Mouse (Mus musculus): ENCODE results near the gene Acvr1. TPM values are rescaled to one million over a fixed set of nuclear protein-coding genes. Genes with fewer than 3 reads are reported as not detected.

Acvr1 gene
- total and polyA plus RNA-seq, 3 experiments = 0.11 TPM; not detected in 2

GRCm38 (mm10) chr2:58379475-58379874 lies 187.5 kb downstream of the Acvr1 start:
- peaks cover 21% of the 10 kb centered on the region for H3K9me3 ChIP-seq (replicated peaks)
- H3K4me3 ChIP-seq (ENCODE audit: low read depth, low read length) = no peak overlapping the region
- no peaks in the 10 kb centered on the region for H3K27me3 ChIP-seq (ENCODE audit: insufficient read depth, low read length)
- H3K4me1 ChIP-seq (ENCODE audit: insufficient read depth, low read depth, low read length) = no peaks in the 10 kb centered on the region
- ATAC-seq (ENCODE audit: extremely low read depth, insufficient number of reproducible peaks, low FRiP score, poor library complexity, severe bottlenecking) = no peak
- no peak for DNase-seq (ENCODE audit: low spot score)
- TF ChIP-seq GATA2 (IDR thresholded peaks at IDR 0.05; ENCODE audit: borderline replicate concordance, low read depth, low read length) = no peak
- TF ChIP-seq CTCF (IDR thresholded peaks at IDR 0.05; ENCODE audit: low read depth, low read length) = no peak
- TF ChIP-seq POLR2AphosphoS5 (IDR thresholded peaks at IDR 0.05; ENCODE audit: insufficient replicate concordance, low read depth, low read length) = no peak
- no peaks in the 10 kb centered on the region for H3K36me3 ChIP-seq (replicated peaks)

GRCm38 (mm10) chr2:58377417-58378130 lies 189.4 kb downstream of the Acvr1 start:
- Histone ChIP-seq H3K4me3 (ENCODE audit: low read depth, low read length) (no peak overlapping the region), H3K27me3 (ENCODE audit: insufficient read depth, low read length) (no peaks in the 10 kb centered on the region), H3K9me3 (replicated peaks) (peaks cover 21% of the 10 kb centered on the region), H3K4me1 (ENCODE audit: insufficient read depth, low read depth, low read length) (no peaks in the 10 kb centered on the region), H3K36me3 (replicated peaks) (no peaks in the 10 kb centered on the region)
- ATAC-seq (ENCODE audit: extremely low read depth, insufficient number of reproducible peaks, low FRiP score, poor library complexity, severe bottlenecking) (no peak), DNase-seq (ENCODE audit: low spot score) (no peak)
- TF ChIP-seq CTCF (IDR thresholded peaks at IDR 0.05; ENCODE audit: low read depth, low read length) (no peak), GATA2 (IDR thresholded peaks at IDR 0.05; ENCODE audit: borderline replicate concordance, low read depth, low read length) (no peak), POLR2AphosphoS5 (IDR thresholded peaks at IDR 0.05; ENCODE audit: insufficient replicate concordance, low read depth, low read length) (no peak), TAL1 (conservative IDR thresholded peaks at IDR 0.05; ENCODE audit: low read depth, low read length) (no peak), GATA1 (IDR thresholded peaks at IDR 0.05; ENCODE audit: borderline replicate concordance, low read length) (no peak)

GRCm38 (mm10) chr2:58366196-58366595 lies 200.8 kb downstream of the Acvr1 start:
- ATAC-seq (ENCODE audit: extremely low read depth, insufficient number of reproducible peaks, low FRiP score, poor library complexity, severe bottlenecking) (no peak), DNase-seq (ENCODE audit: low spot score) (no peak)
- Histone ChIP-seq H3K36me3 (replicated peaks) (no peaks in the 10 kb centered on the region), H3K27me3 (ENCODE audit: insufficient read depth, low read length) (no peaks in the 10 kb centered on the region), H3K4me1 (ENCODE audit: insufficient read depth, low read depth, low read length) (no peaks in the 10 kb centered on the region), H3K9me3 (replicated peaks) (peaks cover 8% of the 10 kb centered on the region; the same call in 1 of the 2 replicates), H3K4me3 (ENCODE audit: low read depth, low read length) (no peak overlapping the region)
- no peak for TF ChIP-seq GATA2 (IDR thresholded peaks at IDR 0.05; ENCODE audit: borderline replicate concordance, low read depth, low read length)
- no peak for TF ChIP-seq POLR2AphosphoS5 (IDR thresholded peaks at IDR 0.05; ENCODE audit: insufficient replicate concordance, low read depth, low read length)
- TF ChIP-seq GATA1 (IDR thresholded peaks at IDR 0.05; ENCODE audit: borderline replicate concordance, low read length) = no peak
- no peak for TF ChIP-seq TAL1 (conservative IDR thresholded peaks at IDR 0.05; ENCODE audit: low read depth, low read length)
- no peak for TF ChIP-seq CTCF (IDR thresholded peaks at IDR 0.05; ENCODE audit: low read depth, low read length)

GRCm38 (mm10) chr2:58361361-58362046 lies 205.5 kb downstream of the Acvr1 start:
- ATAC-seq (ENCODE audit: extremely low read depth, insufficient number of reproducible peaks, low FRiP score, poor library complexity, severe bottlenecking) (no peak), DNase-seq (ENCODE audit: low spot score) (no peak)
- Histone ChIP-seq H3K27me3 (ENCODE audit: insufficient read depth, low read length) (no peaks in the 10 kb centered on the region), H3K36me3 (replicated peaks) (no peaks in the 10 kb centered on the region), H3K9me3 (replicated peaks) (peaks cover 25% of the 10 kb centered on the region), H3K4me3 (ENCODE audit: low read depth, low read length) (no peak overlapping the region), H3K4me1 (ENCODE audit: insufficient read depth, low read depth, low read length) (no peaks in the 10 kb centered on the region)
- TF ChIP-seq TAL1 (conservative IDR thresholded peaks at IDR 0.05; ENCODE audit: low read depth, low read length) (no peak), POLR2AphosphoS5 (IDR thresholded peaks at IDR 0.05; ENCODE audit: insufficient replicate concordance, low read depth, low read length) (no peak), GATA1 (IDR thresholded peaks at IDR 0.05; ENCODE audit: borderline replicate concordance, low read length) (no peak), CTCF (IDR thresholded peaks at IDR 0.05; ENCODE audit: low read depth, low read length) (no peak), GATA2 (IDR thresholded peaks at IDR 0.05; ENCODE audit: borderline replicate concordance, low read depth, low read length) (no peak)

GRCm38 (mm10) chr2:58358132-58358460 lies 208.9 kb downstream of the Acvr1 start:
- Histone ChIP-seq H3K9me3 (replicated peaks) (peaks cover 23% of the 10 kb centered on the region), H3K36me3 (replicated peaks) (no peaks in the 10 kb centered on the region), H3K4me1 (ENCODE audit: insufficient read depth, low read depth, low read length) (no peaks in the 10 kb centered on the region), H3K27me3 (ENCODE audit: insufficient read depth, low read length) (no peaks in the 10 kb centered on the region), H3K4me3 (ENCODE audit: low read depth, low read length) (no peak overlapping the region)
- DNase-seq (ENCODE audit: low spot score) (no peak), ATAC-seq (ENCODE audit: extremely low read depth, insufficient number of reproducible peaks, low FRiP score, poor library complexity, severe bottlenecking) (no peak)
- TF ChIP-seq TAL1 (conservative IDR thresholded peaks at IDR 0.05; ENCODE audit: low read depth, low read length) (no peak), GATA2 (IDR thresholded peaks at IDR 0.05; ENCODE audit: borderline replicate concordance, low read depth, low read length) (no peak), POLR2AphosphoS5 (IDR thresholded peaks at IDR 0.05; ENCODE audit: insufficient replicate concordance, low read depth, low read length) (no peak), CTCF (IDR thresholded peaks at IDR 0.05; ENCODE audit: low read depth, low read length) (no peak), GATA1 (IDR thresholded peaks at IDR 0.05; ENCODE audit: borderline replicate concordance, low read length) (no peak)

- Histone ChIP-seq H3K4me3 (ENCODE audit: low read depth, low read length) (no peak within 1 kb of the TSS; the same call in 1 of the 2 replicates), H3K9me3 (replicated peaks) (peaks cover 22% of the 10 kb centered on the region), H3K4me1 (ENCODE audit: insufficient read depth, low read depth, low read length) (no peaks in the 10 kb centered on the region), H3K27me3 (ENCODE audit: insufficient read depth, low read length) (no peaks in the 10 kb centered on the region), H3K36me3 (replicated peaks) (no peaks in the 10 kb centered on the region)
- no peak for TF ChIP-seq POLR2AphosphoS5 (IDR thresholded peaks at IDR 0.05; ENCODE audit: insufficient replicate concordance, low read depth, low read length)
- no peak for TF ChIP-seq GATA1 (IDR thresholded peaks at IDR 0.05; ENCODE audit: borderline replicate concordance, low read length)
- no peak for TF ChIP-seq TAL1 (conservative IDR thresholded peaks at IDR 0.05; ENCODE audit: low read depth, low read length)
- TF ChIP-seq GATA2 (IDR thresholded peaks at IDR 0.05; ENCODE audit: borderline replicate concordance, low read depth, low read length) = no peak
- TF ChIP-seq CTCF (IDR thresholded peaks at IDR 0.05; ENCODE audit: low read depth, low read length) = no peak
- DNase-seq (ENCODE audit: low spot score) = no peak
- ATAC-seq (ENCODE audit: extremely low read depth, insufficient number of reproducible peaks, low FRiP score, poor library complexity, severe bottlenecking) = no peak
Observed at GRCm38 (mm10) chr2:58357414-58358131, 209.4 kb downstream of the Acvr1 start, which contains the start of gene Acvr1c. TSS of gene Acvr1c (minus strand) at chr2:58357895.

Measured in G1E (cell line).